Mouse (Mus musculus): ENCODE data around the gene Six6. TPM values are rescaled to one million over a fixed set of nuclear protein-coding genes. Genes with fewer than 3 reads are reported as not detected.

Six6 gene
- polyA plus RNA-seq (2015; fragmentation: Nextera tagmentation; extraction: Ambion mirVana), result 0.08 TPM in 1 of 2 replicates, not detected in the other

DNA sequence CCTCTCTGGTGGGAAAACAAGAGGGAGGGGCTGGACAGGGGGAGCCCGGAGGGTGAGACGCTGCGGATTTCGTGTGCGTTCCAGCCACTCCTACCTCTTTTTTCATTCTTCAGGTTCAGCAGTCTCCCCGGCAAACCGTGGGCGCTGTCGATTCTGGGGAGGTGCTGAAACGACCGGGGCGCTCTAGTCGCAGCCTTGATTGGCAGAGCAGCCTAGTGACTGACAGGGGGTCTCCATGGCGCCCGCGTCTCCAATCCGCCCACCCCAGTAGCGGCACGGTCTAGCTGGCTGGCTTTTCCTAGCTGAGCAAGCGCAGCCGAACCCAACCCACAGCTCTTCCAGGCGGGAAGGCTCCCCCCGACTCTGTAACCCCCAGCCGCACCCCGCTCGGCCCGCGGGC is at the start of gene Six6:
TSS of gene Six6 (plus strand) at position 277 of the 400 bp plus-strand sequence.
- Histone ChIP-seq H3K9me3 (replicated peaks) (no peaks in the 10 kb centered on the region), H3K36me3 (no peaks in the 10 kb centered on the region), H3K4me3 (replicated peaks) (peak within 1 kb of the TSS; percentile 29), H3K27ac (replicated peaks) (no peak within 1 kb of the TSS), H3K27me3 (peaks cover 91% of the 10 kb centered on the region), H3K4me2 (replicated peaks) (peak within 1 kb of the TSS; percentile 46), H3K4me1 (peaks cover 14% of the 10 kb centered on the region), H3K9ac (no peak within 1 kb of the TSS)
- ATAC-seq (ENCODE audit: insufficient number of reproducible peaks, low FRiP score, low TSS enrichment, low read depth), result no peak; the same call in 1 of the 2 replicates
- under 1% methylated on average over 28 of the region's 28 CpGs for WGBS

DNA sequence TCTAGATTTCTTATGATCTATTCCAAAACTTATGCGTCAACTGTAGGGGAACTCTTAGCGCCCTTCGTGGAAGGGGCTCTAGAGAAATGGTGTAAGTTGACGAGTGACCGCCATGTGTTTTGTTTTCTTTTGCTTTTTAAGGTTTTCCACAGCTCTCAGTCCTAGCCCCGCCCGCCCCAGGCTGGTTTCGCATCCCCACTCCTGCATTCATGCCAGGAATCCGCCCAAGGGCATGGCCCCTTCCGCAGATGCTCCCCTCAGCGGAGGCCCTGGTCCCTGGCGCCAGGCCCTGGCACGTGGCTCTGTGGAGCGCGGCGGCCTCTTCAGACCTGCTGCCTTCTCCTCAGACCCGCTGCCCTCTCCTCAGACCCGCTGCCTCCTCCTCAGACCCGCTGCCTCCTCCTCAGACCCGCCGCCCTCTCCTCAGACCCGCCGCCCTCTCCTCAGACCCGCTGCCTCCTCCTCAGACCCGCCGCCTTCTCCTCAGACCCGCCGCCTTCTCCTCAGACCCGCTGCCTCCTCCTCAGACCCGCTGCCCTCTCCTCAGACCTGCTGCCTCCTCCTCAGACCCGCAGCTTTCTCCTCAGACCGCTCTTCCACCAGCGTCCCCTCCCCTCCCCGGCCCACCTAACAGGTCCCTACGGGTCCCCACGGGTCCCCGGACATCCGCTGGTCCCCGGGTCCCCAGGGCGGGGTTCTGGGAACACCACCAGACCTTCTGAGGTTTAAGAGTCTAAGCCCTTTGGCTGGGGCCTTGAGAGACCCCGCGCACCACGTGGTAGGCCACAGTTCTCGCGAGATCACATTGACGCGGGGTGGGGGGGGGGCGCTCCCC is 22.3 kb upstream of the Six6 start:
- peaks cover 4% of the 10 kb centered on the region; the same call in 1 of the 2 replicates for H3K4me1 ChIP-seq
- no peak overlapping the region for H3K9ac ChIP-seq
- H3K9me3 ChIP-seq (replicated peaks), result no peaks in the 10 kb centered on the region
- no peaks in the 10 kb centered on the region for H3K36me3 ChIP-seq
- H3K27ac ChIP-seq (replicated peaks), result no peak overlapping the region
- H3K27me3 ChIP-seq, result no peaks in the 10 kb centered on the region
- peak; percentile 51; the same call in 1 of the 2 replicates for ATAC-seq (ENCODE audit: insufficient number of reproducible peaks, low FRiP score, low TSS enrichment, low read depth)
- WGBS, result 14% methylated on average over 46 of the region's 48 CpGs
- H3K4me2 ChIP-seq (replicated peaks), result peak overlapping the region; percentile 73
- H3K4me3 ChIP-seq (replicated peaks), result peak overlapping the region; percentile 44

DNA sequence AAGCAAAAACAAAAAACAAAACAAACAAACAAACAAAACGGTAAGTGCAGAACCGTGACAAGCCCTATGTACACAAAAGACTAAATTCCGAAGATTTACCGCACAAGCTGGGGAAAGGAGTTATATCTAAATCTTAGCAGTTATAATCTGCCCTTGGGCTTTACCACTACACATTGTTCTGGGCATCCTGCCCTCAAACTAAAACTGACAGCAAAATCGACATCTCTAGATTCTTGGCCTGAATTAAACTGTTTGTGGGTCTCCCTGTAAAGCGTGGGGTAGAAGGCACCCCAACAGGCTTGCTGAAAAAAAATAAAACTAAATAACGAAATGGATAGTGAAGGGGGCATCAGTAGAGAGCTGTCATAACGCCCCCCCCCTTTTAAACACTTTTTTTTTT is 2.9 kb upstream of the Six6 start:
- peaks cover 62% of the 10 kb centered on the region for H3K27me3 ChIP-seq
- no peak overlapping the region for H3K27ac ChIP-seq (replicated peaks)
- H3K4me1 ChIP-seq, result peaks cover 14% of the 10 kb centered on the region
- H3K9me3 ChIP-seq (replicated peaks), result no peaks in the 10 kb centered on the region
- ATAC-seq (ENCODE audit: insufficient number of reproducible peaks, low FRiP score, low TSS enrichment, low read depth), result no peak
- H3K36me3 ChIP-seq, result no peaks in the 10 kb centered on the region
- H3K4me2 ChIP-seq (replicated peaks), result no peak overlapping the region
- H3K9ac ChIP-seq, result no peak overlapping the region
- H3K4me3 ChIP-seq (replicated peaks), result no peak overlapping the region
- 18% methylated on average over 8 of the region's 8 CpGs for WGBS

DNA sequence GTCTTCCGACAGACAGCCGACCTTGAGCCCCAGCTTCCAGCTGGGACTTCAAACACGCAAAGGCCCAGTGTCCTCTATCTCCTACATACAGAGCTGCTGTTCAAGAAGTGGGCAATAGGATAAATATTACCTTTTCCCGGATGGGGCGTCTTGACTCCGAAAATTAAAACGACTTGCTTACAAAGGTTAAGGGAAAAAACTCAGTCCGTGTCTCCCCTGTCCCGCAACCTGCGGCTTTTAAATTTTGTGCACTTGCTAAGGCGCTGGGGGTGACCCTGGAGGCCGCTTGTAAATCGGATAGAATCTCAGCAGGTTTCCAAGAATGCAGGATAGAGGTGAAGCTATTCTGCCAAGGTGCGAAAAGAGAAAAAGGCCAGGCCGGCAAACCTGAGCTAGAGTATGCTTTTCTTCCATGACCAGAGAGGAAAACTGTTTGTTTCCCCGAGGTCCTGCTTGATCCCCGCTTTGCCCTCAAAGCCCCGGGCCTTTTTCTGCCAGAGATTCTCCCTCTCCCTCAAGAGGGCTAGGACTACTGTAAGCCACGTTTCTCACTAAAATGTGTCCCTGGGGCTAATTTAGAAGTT is 2.1 kb upstream of the Six6 start:
- H3K9ac ChIP-seq, result no peak overlapping the region
- H3K9me3 ChIP-seq (replicated peaks), result no peaks in the 10 kb centered on the region
- WGBS, result 5% methylated on average over 19 of the region's 19 CpGs
- no peak for ATAC-seq (ENCODE audit: insufficient number of reproducible peaks, low FRiP score, low TSS enrichment, low read depth)
- H3K4me2 ChIP-seq (replicated peaks), result no peak overlapping the region
- H3K36me3 ChIP-seq, result no peaks in the 10 kb centered on the region
- no peak overlapping the region for H3K27ac ChIP-seq (replicated peaks)
- H3K27me3 ChIP-seq, result peaks cover 71% of the 10 kb centered on the region
- no peak overlapping the region for H3K4me3 ChIP-seq (replicated peaks)
- peaks cover 14% of the 10 kb centered on the region for H3K4me1 ChIP-seq

DNA sequence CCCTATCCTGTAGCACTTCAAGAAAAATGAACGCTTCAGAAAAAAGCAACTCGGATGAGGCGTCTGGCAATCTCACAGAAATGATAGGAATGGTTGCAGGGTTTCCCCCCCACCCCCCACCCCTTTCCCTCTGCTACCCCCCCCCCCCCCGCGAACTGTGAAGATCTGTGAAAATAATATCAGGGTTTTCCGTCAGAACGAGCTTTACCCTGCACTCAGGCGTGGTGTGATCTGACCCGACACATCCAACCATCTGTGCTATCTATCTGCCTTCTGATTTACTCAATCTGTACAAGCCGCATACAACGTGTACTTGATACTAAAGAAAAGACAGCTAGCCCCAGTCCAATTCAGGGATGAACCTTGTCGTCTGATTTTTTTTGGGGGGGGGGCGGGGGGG is 1.5 kb upstream of the Six6 start:
- no peak overlapping the region for H3K4me3 ChIP-seq (replicated peaks)
- H3K9ac ChIP-seq, result no peak overlapping the region
- H3K4me1 ChIP-seq, result peaks cover 14% of the 10 kb centered on the region
- H3K27me3 ChIP-seq, result peaks cover 77% of the 10 kb centered on the region
- H3K9me3 ChIP-seq (replicated peaks), result no peaks in the 10 kb centered on the region
- H3K27ac ChIP-seq (replicated peaks), result no peak overlapping the region
- 4% methylated on average over 13 of the region's 13 CpGs for WGBS
- H3K4me2 ChIP-seq (replicated peaks), result no peak overlapping the region
- ATAC-seq (ENCODE audit: insufficient number of reproducible peaks, low FRiP score, low TSS enrichment, low read depth), result no peak
- H3K36me3 ChIP-seq, result no peaks in the 10 kb centered on the region

DNA sequence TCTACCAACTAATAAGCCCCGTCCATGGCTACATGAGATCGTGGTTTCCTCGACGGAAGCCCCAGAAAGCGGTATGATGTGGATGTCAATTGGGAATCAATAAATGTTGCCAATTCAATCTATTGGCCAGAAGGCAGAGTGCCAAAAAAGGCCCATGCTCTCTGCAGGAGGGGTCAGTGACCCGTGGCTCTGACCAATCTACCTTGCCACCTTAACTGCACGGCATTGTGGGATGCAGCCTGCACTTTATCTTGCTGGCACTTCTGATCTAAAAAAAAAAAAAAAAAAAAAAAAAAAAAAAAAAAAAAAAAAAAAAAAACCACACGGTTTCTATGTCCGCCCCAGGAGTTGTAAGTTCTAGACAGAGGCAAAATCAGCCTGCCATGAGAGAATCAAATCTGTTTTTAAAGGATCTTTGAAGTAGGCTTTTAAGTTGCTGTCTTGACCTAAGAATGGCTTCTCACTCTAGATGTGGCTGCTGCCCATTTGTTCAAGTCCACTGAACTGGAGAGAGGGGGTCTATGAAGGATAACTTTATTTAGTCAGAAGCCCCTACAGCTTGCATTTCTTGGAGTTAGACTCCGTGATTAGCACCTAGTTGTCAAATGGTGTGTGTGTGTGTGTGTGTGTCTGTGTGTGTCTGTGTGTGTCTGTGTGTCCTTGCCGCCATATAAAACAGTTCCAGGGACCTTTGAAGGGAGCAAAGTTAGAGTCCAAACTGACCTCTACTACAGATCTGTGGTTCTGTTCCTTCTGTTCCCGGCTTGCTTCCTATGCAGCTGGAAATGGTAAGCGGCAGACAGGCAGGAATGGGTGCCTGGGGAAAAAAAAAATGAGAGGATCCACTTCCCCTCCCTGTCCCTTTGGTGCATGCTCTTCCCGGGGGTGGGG is 847 bp upstream of the Six6 start:
- 1% methylated on average over 14 of the region's 14 CpGs for WGBS

DNA sequence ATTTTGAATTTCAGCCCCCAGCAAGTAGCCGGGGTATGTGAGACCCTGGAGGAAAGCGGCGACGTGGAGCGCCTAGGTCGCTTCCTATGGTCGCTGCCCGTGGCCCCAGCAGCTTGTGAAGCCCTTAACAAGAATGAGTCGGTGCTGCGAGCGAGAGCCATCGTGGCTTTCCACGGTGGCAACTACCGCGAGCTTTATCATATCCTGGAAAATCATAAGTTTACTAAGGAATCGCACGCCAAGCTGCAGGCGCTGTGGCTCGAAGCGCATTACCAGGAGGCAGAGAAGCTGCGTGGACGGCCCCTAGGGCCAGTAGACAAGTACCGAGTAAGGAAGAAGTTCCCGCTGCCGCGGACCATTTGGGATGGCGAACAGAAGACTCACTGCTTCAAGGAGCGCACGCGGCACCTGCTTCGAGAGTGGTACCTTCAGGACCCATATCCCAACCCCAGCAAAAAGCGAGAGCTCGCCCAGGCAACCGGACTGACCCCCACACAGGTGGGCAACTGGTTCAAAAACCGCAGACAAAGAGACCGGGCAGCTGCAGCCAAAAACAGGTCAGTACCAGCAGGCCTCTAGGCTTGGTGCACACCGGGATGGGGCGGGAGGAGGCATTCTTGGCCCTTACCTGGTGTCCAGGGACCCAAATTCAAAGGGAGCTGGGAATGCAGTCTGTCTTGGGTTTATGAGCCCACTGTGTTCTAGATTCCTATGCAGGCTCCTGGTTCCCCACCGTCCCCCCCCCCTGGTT is 554 bp downstream of the Six6 start, which contains the start of gene 4930447C04Rik:
TSS of gene 4930447C04Rik (minus strand) at position 704 of the 751 bp plus-strand sequence.
- no peaks in the 10 kb centered on the region for H3K9me3 ChIP-seq (replicated peaks)
- no peak; the same call in 1 of the 2 replicates for ATAC-seq (ENCODE audit: insufficient number of reproducible peaks, low FRiP score, low TSS enrichment, low read depth)
- no peaks in the 10 kb centered on the region for H3K36me3 ChIP-seq
- peak within 1 kb of the TSS; percentile 46 for H3K4me2 ChIP-seq (replicated peaks)
- peaks cover 94% of the 10 kb centered on the region for H3K27me3 ChIP-seq
- peak within 1 kb of the TSS; percentile 29 for H3K4me3 ChIP-seq (replicated peaks)
- H3K4me1 ChIP-seq, result peaks cover 20% of the 10 kb centered on the region
- no peak within 1 kb of the TSS for H3K27ac ChIP-seq (replicated peaks)
- 1% methylated on average over 39 of the region's 39 CpGs for WGBS
- no peak within 1 kb of the TSS for H3K9ac ChIP-seq

More for the DNA sequence above, 847 bp upstream of the Six6 start:
- H3K27me3 ChIP-seq, result peaks cover 83% of the 10 kb centered on the region
- H3K27ac ChIP-seq (replicated peaks), result no peak overlapping the region
- peak overlapping the region; percentile 46; the same call in 1 of the 2 replicates for H3K4me2 ChIP-seq (replicated peaks)
- H3K9ac ChIP-seq, result no peak overlapping the region
- H3K36me3 ChIP-seq, result no peaks in the 10 kb centered on the region
- no peak for ATAC-seq (ENCODE audit: insufficient number of reproducible peaks, low FRiP score, low TSS enrichment, low read depth)
- peaks cover 14% of the 10 kb centered on the region for H3K4me1 ChIP-seq
- peak overlapping the region; percentile 29; the same call in 1 of the 2 replicates for H3K4me3 ChIP-seq (replicated peaks)
- H3K9me3 ChIP-seq (replicated peaks), result no peaks in the 10 kb centered on the region

DNA sequence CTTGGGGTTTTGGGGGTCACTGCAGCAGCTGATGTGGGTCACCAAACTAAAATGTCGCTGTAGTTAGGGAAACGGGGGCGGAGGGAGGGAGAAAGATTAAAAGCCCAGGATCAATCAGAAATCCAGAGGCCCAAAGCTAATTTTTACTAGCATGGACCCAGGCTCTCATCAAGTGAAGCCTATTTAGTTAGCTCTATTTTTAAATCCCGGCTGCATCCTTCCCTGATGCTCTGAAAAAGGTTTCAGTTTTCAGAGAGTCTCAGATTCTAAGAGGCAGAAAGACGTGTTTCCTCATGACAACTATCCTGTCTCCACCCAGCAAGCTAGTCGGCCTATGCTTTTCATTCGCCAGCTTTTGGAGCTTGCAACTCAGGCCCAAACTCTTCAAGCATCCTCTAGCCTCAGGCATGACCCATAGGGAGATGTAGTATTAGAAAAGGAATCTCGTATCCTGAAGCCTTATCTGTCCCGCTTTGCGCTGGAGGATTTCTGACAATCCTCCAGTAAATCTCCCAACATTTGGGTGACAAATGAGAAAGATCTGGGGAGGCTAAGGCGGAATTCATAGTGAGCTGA is 1.2 kb downstream of the Six6 start:
- peaks cover 97% of the 10 kb centered on the region for H3K27me3 ChIP-seq
- H3K27ac ChIP-seq (replicated peaks), result no peak overlapping the region
- no peak overlapping the region for H3K9ac ChIP-seq
- no peak overlapping the region for H3K4me2 ChIP-seq (replicated peaks)
- H3K9me3 ChIP-seq (replicated peaks), result no peaks in the 10 kb centered on the region
- 3% methylated on average over 11 of the region's 11 CpGs for WGBS
- H3K36me3 ChIP-seq, result no peaks in the 10 kb centered on the region
- ATAC-seq (ENCODE audit: insufficient number of reproducible peaks, low FRiP score, low TSS enrichment, low read depth), result no peak
- H3K4me1 ChIP-seq, result peaks cover 26% of the 10 kb centered on the region
- H3K4me3 ChIP-seq (replicated peaks), result no peak overlapping the region

DNA sequence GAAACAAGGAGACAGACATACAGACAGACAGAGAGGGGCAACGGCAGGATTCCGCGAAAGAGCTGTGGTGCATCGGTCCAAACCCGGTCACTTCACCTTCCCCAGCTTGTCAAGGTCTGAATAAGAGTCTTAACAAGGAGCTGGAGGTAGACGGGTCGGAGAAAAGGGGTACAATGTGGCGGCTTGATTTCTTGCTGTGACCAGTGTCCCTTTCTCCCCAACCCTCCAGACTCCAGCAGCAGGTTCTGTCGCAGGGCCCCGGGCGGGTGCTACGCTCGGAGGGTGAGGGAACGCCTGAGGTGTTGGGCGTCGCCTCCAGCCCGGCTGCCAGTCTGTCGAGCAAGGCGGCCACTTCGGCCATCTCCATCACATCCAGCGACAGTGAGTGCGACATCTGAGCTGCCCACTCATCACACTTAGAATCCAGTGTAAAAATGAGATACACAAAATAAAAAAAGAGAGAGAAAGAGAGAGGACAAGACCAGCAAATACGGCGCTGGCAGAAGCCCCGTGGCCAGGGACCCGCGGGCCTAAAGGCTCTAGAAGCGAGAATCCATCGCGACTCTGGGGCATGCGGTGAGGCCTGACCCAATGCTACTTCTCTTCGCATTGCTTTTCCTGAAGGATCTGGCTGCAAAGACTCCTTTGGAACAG is 1.8 kb downstream of the Six6 start:
- WGBS, result 1% methylated on average over 32 of the region's 32 CpGs
- H3K27ac ChIP-seq (replicated peaks), result no peak overlapping the region
- H3K4me2 ChIP-seq (replicated peaks), result no peak overlapping the region
- H3K36me3 ChIP-seq, result no peaks in the 10 kb centered on the region
- no peaks in the 10 kb centered on the region for H3K9me3 ChIP-seq (replicated peaks)
- peaks cover 26% of the 10 kb centered on the region for H3K4me1 ChIP-seq
- H3K4me3 ChIP-seq (replicated peaks), result no peak overlapping the region
- H3K27me3 ChIP-seq, result peaks cover 99% of the 10 kb centered on the region
- no peak overlapping the region for H3K9ac ChIP-seq
- no peak for ATAC-seq (ENCODE audit: insufficient number of reproducible peaks, low FRiP score, low TSS enrichment, low read depth)

DNA sequence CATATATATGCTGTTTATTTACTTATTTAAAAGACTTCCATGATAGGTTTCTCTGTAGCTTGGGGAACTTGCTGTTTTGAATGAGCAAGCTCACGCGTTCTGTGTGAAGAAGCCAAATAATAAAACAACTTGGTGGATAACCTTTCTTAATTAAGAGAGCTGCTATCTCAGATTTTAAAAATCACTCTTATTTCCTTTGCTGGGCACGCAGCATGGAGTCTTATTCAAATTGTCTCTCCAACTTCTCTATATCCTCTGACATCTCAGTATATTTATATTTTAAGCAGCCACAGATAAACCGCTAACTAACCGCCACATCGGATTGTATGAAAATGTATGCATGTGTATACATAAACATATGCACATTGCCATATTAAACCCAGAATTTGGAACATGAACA is 2.5 kb downstream of the Six6 start:
- peaks cover 26% of the 10 kb centered on the region for H3K4me1 ChIP-seq
- no peaks in the 10 kb centered on the region for H3K36me3 ChIP-seq
- ATAC-seq (ENCODE audit: insufficient number of reproducible peaks, low FRiP score, low TSS enrichment, low read depth), result no peak
- H3K4me2 ChIP-seq (replicated peaks), result no peak overlapping the region
- H3K9me3 ChIP-seq (replicated peaks), result no peaks in the 10 kb centered on the region
- peaks cover 99% of the 10 kb centered on the region for H3K27me3 ChIP-seq
- H3K4me3 ChIP-seq (replicated peaks), result no peak overlapping the region
- no peak overlapping the region for H3K9ac ChIP-seq
- 24% methylated on average over 6 of the region's 6 CpGs for WGBS
- H3K27ac ChIP-seq (replicated peaks), result no peak overlapping the region

Measured in embryonic facial prominence, embryonic 15.5 days (tissue).